Mouse (Mus musculus): ENCODE measurements around the gene Slc17a9. TPM values are rescaled to one million over a fixed set of nuclear protein-coding genes. Genes with fewer than 3 reads are reported as not detected.
"Not testable (repeated sequence)": the region's sequence is repeated elsewhere in the genome, so short reads cannot be mapped to it uniquely, and the experiment has no call there.

Slc17a9 gene
- polyA plus RNA-seq, 1 experiment from 2014 or later: 0.52 TPM

DNA sequence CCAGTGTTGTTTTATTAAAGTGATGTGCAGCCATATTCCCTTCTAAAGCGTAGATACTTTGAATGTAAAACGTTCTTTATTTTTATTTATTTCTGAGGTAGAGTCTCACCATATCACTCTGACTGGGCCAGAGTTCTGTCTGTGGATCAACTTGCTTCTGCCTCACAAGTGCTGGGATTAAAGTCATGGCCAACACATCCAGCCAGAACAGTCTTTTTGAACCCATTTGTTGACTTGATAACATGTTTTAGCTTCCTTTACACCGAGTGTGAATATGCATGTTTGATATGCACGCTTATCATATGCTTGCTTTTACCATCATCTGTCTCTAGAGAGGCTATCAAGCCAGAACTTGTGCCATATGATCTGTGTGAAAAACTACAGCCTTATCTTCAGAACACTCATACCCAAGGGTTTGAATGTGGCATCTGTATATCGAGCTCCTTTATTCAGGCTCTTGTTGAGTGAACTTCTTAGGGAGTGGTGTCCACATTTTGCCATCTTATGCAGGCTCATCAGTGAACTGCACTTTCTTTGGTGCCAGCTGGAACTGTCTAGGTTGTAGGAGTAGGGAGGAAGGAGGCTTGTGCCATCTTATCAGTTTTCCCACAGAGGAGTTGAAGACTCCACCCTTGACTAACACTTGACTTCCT is 12.9 kb upstream of the Slc17a9 start:
- no peaks in the 10 kb centered on the region for H3K9me3 ChIP-seq
- no peak overlapping the region for H3K27ac ChIP-seq
- H3K36me3 ChIP-seq: peaks cover 24% of the 10 kb centered on the region
- 97% methylated on average over 5 of the region's 5 CpGs for WGBS
- H3K27me3 ChIP-seq (replicated peaks): no peaks in the 10 kb centered on the region
- peaks cover 18% of the 10 kb centered on the region for H3K4me1 ChIP-seq
- no peak for ATAC-seq (ENCODE audit: low FRiP score, low read depth)
- no peak overlapping the region for H3K4me3 ChIP-seq
- H3K4me2 ChIP-seq (replicated peaks): no peak overlapping the region
- no peak overlapping the region for H3K9ac ChIP-seq

DNA sequence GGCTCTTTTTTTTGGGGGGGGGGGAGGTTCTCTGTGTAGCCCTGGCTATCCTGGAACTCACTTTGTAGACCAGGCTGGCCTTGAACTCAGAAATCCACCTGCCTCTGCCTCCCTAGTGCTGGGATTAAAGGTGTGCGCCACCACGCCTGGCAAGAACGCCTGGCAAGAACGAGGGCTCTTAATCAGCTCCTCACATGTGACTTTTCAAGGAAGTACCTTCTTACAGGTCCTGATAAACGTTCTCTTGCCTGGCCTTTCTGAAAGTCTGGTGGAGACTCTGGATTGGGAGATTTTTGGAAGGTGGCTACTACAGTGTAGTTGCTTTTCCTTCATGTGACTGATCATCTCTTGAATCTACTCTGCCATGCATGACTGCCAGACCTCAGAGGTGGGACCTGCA is 2.3 kb upstream of the Slc17a9 start:
- H3K9ac ChIP-seq; H3K4me3 ChIP-seq; H3K4me1 ChIP-seq; ATAC-seq (ENCODE audit: low FRiP score, low read depth); H3K4me2 ChIP-seq (replicated peaks); H3K27me3 ChIP-seq (replicated peaks); H3K27ac ChIP-seq; H3K9me3 ChIP-seq: not testable (repeated sequence)
- peaks cover 58% of the 10 kb centered on the region for H3K36me3 ChIP-seq
- 97% methylated on average over 5 of the region's 5 CpGs for WGBS

DNA sequence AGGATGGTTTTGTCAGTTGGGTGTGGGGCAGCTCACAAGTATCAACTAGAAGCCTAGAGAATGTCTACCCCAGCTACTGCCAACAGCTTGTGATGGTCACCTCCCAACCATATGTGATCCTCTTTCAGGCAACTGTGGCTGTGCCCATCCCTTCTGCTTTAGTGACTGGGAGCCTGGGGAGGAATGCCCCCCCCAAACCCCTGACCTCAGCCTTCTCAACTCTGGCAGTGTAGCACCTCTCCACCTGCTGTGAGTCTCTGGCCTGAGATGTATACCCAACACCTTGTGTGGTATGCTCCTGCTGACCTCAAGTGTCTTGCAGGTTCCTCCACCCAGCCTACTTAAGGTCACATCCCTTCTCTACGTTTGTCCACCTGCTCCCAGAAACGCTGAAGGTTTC is 1.2 kb upstream of the Slc17a9 start:
- Histone ChIP-seq H3K9ac (no peak overlapping the region), H3K27ac (no peak overlapping the region), H3K27me3 (replicated peaks) (peaks cover 2% of the 10 kb centered on the region; the same call in 1 of the 2 replicates), H3K36me3 (peaks cover 49% of the 10 kb centered on the region), H3K4me2 (replicated peaks) (no peak overlapping the region), H3K4me1 (peaks cover 5% of the 10 kb centered on the region; the same call in 1 of the 2 replicates), H3K9me3 (no peaks in the 10 kb centered on the region), H3K4me3 (no peak overlapping the region)
- WGBS: 72% methylated on average over 2 of the region's 2 CpGs
- no peak for ATAC-seq (ENCODE audit: low FRiP score, low read depth)

DNA sequence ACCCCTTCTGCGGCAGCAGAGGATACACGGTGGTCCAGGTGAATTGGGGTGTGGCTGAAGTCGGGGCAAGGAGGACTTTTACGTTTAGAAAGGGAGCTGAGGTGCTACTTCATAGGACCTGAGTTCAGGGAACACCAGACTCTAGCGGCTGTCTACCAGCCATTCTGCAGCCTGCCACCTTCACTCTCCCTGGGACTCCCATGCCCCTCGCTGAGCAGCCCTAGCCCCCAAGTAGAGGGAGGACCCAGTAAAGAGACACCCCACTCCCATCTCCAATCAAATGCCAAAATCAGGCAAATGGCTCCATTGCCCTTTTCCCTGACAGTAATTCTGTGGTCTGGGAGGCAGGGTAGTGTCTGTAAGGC is 333 bp downstream of the Slc17a9 start:
- ATAC-seq (ENCODE audit: low FRiP score, low read depth): no peak
- no peaks in the 10 kb centered on the region for H3K9me3 ChIP-seq
- WGBS: 11% methylated on average over 6 of the region's 6 CpGs
- peaks cover 5% of the 10 kb centered on the region; the same call in 1 of the 2 replicates for H3K4me1 ChIP-seq
- no peak overlapping the region for H3K4me2 ChIP-seq (replicated peaks)
- no peak overlapping the region for H3K4me3 ChIP-seq
- H3K27ac ChIP-seq: no peak overlapping the region
- H3K27me3 ChIP-seq (replicated peaks): peaks cover 2% of the 10 kb centered on the region; the same call in 1 of the 2 replicates
- H3K9ac ChIP-seq: no peak overlapping the region
- H3K36me3 ChIP-seq: peaks cover 35% of the 10 kb centered on the region

DNA sequence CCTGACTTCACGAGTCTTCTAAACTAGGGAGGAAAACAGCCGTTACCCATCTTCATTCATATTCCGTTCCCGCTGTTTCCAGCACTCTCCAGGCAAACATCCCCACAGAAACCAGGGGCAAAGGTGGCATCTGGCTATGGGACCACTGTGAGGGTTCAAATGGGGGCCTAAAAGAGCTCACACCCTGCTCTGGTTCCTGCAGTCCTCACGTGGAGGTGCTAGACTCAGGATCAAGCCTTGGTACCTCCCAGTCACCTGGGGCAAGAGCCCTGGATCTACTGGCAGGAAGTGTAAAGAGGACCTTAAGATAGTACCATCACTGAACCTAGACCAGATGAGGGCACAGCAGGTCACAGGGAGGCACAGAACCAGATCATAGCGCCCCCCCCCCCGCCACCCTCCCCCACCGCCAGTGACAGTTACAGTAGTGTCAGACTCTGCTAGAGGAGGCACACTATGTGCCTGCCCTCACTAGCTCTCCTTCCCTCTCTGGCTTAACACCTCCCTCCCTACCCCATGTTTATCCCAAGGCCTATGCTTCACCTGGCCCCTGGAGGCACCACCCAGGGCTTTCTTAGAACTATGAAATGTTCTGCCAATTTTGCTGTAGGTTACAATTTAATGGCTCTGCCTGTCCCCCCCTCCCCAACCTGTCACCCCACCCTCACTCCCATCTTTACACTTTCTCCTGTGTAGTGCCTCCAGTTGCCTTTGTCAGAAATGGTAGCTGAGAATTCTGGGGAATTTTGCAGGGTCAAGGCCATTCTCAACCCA is 980 bp downstream of the Slc17a9 start:
- Histone ChIP-seq H3K4me3 (no peak overlapping the region), H3K9me3 (no peaks in the 10 kb centered on the region), H3K36me3 (peaks cover 29% of the 10 kb centered on the region), H3K27me3 (replicated peaks) (peaks cover 2% of the 10 kb centered on the region; the same call in 1 of the 2 replicates), H3K9ac (no peak overlapping the region), H3K4me1 (peaks cover 5% of the 10 kb centered on the region; the same call in 1 of the 2 replicates), H3K4me2 (replicated peaks) (no peak overlapping the region), H3K27ac (no peak overlapping the region)
- WGBS: 41% methylated on average over 7 of the region's 8 CpGs
- no peak for ATAC-seq (ENCODE audit: low FRiP score, low read depth)

DNA sequence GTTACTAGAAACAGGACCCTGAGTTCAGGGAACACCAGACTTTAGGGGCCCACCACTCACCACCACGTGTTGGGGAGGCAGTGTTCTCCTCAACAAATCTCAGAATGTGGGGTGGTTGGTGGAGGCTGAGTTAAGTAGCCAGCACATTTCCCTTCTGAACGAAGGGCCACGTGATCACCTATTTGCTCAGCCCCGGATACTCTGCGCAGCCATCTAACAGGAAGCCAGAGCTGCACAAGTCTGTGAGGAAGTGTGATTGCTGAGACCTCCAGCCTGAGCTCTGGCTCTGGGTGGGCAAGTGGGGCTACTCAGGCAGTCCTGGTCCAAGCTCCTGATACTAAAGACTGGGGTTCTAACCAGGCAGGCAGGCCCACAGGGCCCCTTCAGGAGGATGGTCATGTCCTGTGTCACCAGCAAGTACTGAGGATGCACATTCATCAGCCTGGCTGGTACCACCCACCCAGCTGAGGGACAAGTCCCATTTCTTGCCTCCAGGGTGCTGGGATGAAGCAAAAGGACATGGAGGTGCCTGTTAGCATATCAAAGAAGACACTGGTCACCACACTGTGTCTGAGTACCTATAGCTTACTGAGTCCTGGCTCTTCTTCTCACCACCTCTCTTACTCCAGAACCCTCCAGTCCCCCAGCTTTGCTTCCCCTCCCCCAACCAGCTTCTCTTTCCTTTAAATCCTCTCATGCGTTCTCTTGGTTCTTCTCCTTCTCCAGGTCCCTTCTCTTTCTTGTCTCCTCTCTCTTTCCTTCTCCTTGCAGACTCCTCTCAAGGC is 1.8 kb downstream of the Slc17a9 start:
- H3K4me2 ChIP-seq (replicated peaks): no peak overlapping the region
- WGBS: 73% methylated on average over 6 of the region's 6 CpGs
- H3K36me3 ChIP-seq: peaks cover 21% of the 10 kb centered on the region
- no peak overlapping the region for H3K4me3 ChIP-seq
- no peak overlapping the region for H3K9ac ChIP-seq
- H3K9me3 ChIP-seq: no peaks in the 10 kb centered on the region
- peaks cover 5% of the 10 kb centered on the region; the same call in 1 of the 2 replicates for H3K4me1 ChIP-seq
- H3K27me3 ChIP-seq (replicated peaks): peaks cover 2% of the 10 kb centered on the region; the same call in 1 of the 2 replicates
- H3K27ac ChIP-seq: no peak overlapping the region
- ATAC-seq (ENCODE audit: low FRiP score, low read depth): no peak

DNA sequence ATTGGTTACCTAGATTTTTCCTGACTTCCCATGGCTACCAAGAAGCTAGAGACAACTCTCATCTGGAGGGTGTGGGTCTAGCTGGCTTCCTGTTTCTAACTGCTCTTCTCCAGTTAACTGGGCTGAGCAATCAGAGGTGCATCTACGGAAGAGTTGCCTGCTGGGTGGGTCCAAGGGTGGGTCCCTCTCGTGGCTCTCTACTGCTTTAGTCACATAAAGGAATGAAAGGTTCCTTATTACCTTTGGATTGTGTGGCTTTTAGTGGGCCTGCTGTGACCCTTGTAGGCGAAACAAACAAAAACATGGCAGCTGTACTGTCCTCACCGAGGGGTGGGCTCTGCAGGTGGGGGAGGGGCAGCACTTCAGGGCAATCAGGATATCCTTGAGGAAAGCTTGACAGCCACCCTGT is 2.6 kb downstream of the Slc17a9 start:
- H3K4me2 ChIP-seq (replicated peaks): no peak overlapping the region
- peaks cover 5% of the 10 kb centered on the region; the same call in 1 of the 2 replicates for H3K4me1 ChIP-seq
- no peak for ATAC-seq (ENCODE audit: low FRiP score, low read depth)
- peaks cover 2% of the 10 kb centered on the region; the same call in 1 of the 2 replicates for H3K27me3 ChIP-seq (replicated peaks)
- peaks cover 13% of the 10 kb centered on the region; the same call in 1 of the 2 replicates for H3K36me3 ChIP-seq
- H3K9me3 ChIP-seq: no peaks in the 10 kb centered on the region
- no peak overlapping the region for H3K4me3 ChIP-seq
- H3K9ac ChIP-seq: no peak overlapping the region
- WGBS: 29% methylated on average over 4 of the region's 4 CpGs
- H3K27ac ChIP-seq: no peak overlapping the region

DNA sequence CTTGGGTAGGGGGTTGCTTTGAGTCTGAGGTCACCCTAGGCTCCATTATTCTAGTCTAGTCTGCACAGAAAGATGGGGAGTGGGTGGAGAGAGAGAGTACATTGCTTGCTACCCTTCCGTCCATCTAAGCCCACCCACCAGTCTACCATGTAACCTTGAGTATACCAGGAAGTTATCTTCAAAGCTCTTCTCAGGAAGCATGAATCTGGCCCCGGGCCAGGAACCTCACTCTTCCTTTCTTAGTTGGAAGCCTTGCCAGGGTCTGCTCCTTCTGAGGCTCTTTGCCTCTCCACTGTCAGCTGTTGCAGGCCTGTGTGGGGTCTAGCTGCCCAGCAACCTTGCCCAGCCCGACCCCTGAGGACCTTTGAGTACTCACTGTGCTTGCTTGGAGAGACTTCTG is 6.0 kb downstream of the Slc17a9 start:
- H3K4me1 ChIP-seq: no peaks in the 10 kb centered on the region

DNA sequence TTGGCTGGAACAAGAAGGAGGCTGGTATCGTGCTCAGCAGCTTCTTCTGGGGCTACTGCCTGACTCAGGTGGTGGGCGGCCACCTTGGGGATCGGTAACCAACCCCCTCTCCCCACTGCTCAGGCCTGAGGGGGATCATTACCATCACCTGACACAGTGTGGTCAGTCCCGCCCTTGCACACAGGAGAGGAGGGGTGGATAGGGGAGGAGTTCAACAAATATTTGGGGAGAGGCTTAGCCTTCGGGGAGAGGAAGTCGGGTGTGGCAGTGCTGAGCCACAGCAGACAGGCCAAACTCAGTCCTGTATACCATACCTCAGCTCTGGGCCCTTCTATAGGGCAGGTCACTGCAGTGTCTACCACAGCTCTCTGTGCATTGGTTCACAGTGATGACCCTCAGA is 6.9 kb downstream of the Slc17a9 start:
- Histone ChIP-seq H3K4me1 (no peaks in the 10 kb centered on the region), H3K9me3 (no peaks in the 10 kb centered on the region), H3K4me2 (replicated peaks) (no peak overlapping the region), H3K27ac (no peak overlapping the region), H3K4me3 (no peak overlapping the region), H3K9ac (no peak overlapping the region), H3K27me3 (replicated peaks) (no peaks in the 10 kb centered on the region), H3K36me3 (no peaks in the 10 kb centered on the region)
- WGBS: 77% methylated on average over 6 of the region's 6 CpGs
- ATAC-seq (ENCODE audit: low FRiP score, low read depth): no peak

More for the DNA sequence above, 6.0 kb downstream of the Slc17a9 start:
- Histone ChIP-seq H3K4me2 (replicated peaks) (no peak overlapping the region), H3K9ac (no peak overlapping the region), H3K36me3 (no peaks in the 10 kb centered on the region), H3K27me3 (replicated peaks) (0 out of 2 replicates have a peak, but pooled peaks cover under 1% of the 10 kb centered on the region), H3K9me3 (no peaks in the 10 kb centered on the region), H3K4me3 (no peak overlapping the region), H3K27ac (no peak overlapping the region)
- ATAC-seq (ENCODE audit: low FRiP score, low read depth): no peak
- 79% methylated on average over 3 of the region's 3 CpGs for WGBS

DNA sequence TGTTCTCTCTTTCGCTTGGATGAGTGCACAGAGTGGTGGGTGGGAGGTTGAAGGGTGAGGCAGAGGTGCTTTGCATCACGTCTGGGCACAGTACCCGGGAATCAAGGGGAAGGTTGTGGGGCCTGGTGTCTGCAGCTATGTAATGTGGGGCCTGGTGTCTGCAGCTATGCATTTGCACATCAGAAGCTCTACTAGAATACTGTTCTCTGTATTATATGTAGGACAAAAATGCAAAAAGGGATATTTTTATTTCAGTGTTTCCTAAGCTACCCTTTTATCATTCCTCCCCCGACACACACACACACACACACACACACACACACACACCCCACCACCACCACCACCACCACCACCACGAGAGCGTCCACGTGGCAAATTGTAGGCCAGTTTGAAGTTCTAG is 10.2 kb downstream of the Slc17a9 start:
- Histone ChIP-seq H3K4me1 (no peaks in the 10 kb centered on the region), H3K27ac (no peak overlapping the region), H3K4me2 (replicated peaks) (no peak overlapping the region), H3K9ac (no peak overlapping the region), H3K27me3 (replicated peaks) (no peaks in the 10 kb centered on the region), H3K4me3 (no peak overlapping the region), H3K36me3 (no peaks in the 10 kb centered on the region), H3K9me3 (no peaks in the 10 kb centered on the region)
- 83% methylated on average over 7 of the region's 7 CpGs for WGBS
- ATAC-seq (ENCODE audit: low FRiP score, low read depth): no peak

DNA sequence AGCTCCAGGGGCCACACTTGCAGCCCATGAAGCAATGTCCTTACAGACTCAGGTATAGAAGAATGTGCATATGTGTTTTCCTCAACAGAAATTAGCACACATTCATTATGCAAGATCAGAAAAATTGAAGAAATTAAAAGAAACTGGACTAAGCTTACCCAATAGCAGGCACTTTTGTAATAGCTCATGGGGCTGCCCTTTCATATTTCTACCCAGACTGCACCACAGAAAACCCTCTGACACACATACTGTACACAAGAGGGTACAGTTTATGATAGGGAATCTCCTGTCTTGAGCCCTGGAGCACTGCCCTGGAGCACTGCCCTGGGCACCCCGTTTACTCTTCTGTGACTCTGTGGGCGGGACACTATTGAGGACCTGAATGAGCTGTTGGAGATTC is 12.9 kb downstream of the Slc17a9 start:
- H3K4me3 ChIP-seq: no peak overlapping the region
- H3K9me3 ChIP-seq: no peaks in the 10 kb centered on the region
- no peaks in the 10 kb centered on the region for H3K27me3 ChIP-seq (replicated peaks)
- no peak overlapping the region for H3K27ac ChIP-seq
- no peak overlapping the region for H3K4me2 ChIP-seq (replicated peaks)
- no peaks in the 10 kb centered on the region for H3K4me1 ChIP-seq
- no peak for ATAC-seq (ENCODE audit: low FRiP score, low read depth)
- 70% methylated on average over 2 of the region's 2 CpGs for WGBS
- no peak overlapping the region for H3K9ac ChIP-seq
- H3K36me3 ChIP-seq: no peaks in the 10 kb centered on the region

DNA sequence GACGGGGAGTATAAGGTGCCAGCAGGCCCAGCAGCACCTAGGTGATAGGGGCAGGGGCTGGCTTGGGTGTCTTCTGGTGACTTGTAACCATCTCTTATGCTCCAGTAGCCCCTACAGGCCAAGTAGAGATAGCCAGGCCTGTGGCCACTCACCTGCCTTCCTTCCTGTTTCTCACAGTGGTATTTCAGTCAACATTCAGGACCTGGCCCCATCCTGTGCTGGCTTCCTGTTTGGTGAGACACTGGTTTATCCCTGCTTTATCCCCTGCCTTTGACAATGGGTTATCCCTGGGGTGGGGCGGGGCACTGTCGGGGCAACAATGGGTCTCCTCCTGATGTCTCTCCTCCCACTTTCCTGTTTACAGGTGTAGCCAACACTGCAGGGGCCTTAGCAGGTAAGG is 15.3 kb downstream of the Slc17a9 start:
- Histone ChIP-seq H3K9me3 (no peaks in the 10 kb centered on the region), H3K4me3 (no peak overlapping the region), H3K4me2 (replicated peaks) (no peak overlapping the region), H3K27ac (no peak overlapping the region), H3K4me1 (no peaks in the 10 kb centered on the region), H3K9ac (no peak overlapping the region), H3K36me3 (no peaks in the 10 kb centered on the region), H3K27me3 (replicated peaks) (no peaks in the 10 kb centered on the region)
- no peak for ATAC-seq (ENCODE audit: low FRiP score, low read depth)
- 40% methylated on average over 3 of the region's 3 CpGs for WGBS
